Mouse (Mus musculus) MEL-GATA-1-ER (cell line): ENCODE results near the gene Gm21750.
"Not testable (repeated sequence)": the region's sequence is repeated elsewhere in the genome, so short reads cannot be mapped to it uniquely, and the experiment has no call there.

ENCODE experiments used
- DNase-seq: peaks from one replicate; pipeline ENCODE4 v3.0.0-alpha.2; 2012; ENCODE audit warnings: low read depth; ENCODE audit errors: extremely low read depth

The Gm21750 gene

DNA sequence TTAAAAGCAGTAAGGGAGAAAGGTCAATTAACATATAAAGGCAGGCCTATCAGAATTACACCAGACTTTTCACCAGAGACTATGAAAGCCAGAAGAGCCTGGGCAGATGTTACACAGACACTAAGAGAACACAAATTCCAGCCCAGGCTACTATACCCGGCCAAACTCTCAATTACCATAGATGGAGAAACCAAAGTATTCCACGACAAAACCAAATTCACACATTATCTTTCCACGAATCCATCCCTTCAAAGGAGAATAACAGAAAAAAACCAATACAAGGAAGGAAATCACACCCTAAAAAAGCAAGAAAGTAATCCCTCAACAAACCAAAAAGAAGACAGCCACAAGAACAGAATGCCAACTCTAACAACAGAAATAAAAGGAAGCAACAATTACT is at the start of gene Gm21750:
TSS of gene Gm21750 (plus strand) at position 301 of the 400 bp plus-strand sequence.
- DNase-seq, result not testable (repeated sequence)

DNA sequence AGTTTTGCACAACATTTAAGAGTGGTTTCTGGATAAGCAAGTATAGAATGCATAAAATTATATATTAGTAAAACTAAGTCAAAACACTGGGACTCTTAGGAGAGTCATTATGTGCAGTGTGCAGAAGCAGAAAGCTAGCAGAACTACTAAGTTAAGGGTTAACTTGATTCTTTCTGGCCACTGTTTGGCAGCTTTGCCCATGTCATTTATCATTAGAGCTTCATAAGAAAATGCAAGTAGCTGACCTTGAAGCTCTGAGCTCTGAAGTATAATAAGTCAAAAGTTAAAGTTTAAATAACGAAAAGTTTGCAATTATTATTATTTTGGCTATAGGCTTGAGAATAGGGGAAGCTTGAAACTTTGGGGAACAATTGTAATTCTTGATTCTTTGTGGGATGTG is 46.1 kb upstream of the Gm21750 start:
- not testable (repeated sequence) for DNase-seq

GRCm38 (mm10) chr14:73620880-73621279 is 40.1 kb upstream of the Gm21750 start:
- DNase-seq, result no peak

- DNase-seq, result no peak
Observed at GRCm38 (mm10) chr14:73622988-73623387, 38.0 kb upstream of the Gm21750 start.

- DNase-seq, result no peak
Observed at GRCm38 (mm10) chr14:73625469-73625868, 35.6 kb upstream of the Gm21750 start.

- DNase-seq, result no peak
Observed at GRCm38 (mm10) chr14:73631511-73631910, 29.5 kb upstream of the Gm21750 start.

GRCm38 (mm10) chr14:73632648-73633263 is 28.3 kb upstream of the Gm21750 start:
- DNase-seq, result no peak

GRCm38 (mm10) chr14:73634356-73634755 is 26.7 kb upstream of the Gm21750 start:
- DNase-seq, result no peak

DNA sequence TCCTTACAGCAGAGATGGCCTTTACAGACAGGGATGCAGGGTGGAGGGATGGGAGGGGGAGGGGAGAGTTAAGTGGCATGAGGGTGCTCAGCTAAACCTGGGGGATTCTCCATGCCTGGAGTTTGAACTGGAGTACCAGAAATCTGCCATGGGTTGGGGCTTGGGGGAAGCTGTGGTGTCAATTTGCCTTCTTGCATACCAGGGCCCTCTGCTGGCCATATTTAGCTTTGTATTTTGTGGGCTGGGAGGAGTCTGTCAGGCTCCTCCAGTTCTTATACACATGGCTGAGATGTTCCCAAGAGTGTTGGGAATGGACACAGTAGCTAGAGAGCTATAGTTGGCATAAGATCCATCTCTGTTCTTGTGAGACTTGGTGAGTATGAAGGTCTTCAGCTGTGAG is 23.6 kb upstream of the Gm21750 start:
- peak; percentile 25 for DNase-seq

DNA sequence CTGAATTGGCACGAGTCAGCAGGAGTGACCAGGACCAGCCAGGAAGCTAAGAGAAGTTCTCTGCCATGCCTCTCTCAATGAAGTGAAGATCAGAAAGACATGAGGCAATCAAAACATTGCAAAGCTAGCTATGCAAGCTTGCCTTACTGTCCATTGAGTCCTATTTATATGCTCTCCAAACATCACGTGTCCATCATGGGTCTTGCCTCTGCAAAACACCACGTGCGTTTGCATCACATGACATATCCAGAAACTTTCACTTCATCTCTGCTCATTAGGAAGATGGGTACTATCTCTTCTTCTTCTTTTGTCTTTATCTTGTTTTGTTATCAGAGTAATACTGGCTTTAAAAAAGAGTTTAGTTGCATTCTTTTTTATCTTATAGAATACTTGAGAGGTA is 10.8 kb upstream of the Gm21750 start:
- DNase-seq, result no peak

DNA sequence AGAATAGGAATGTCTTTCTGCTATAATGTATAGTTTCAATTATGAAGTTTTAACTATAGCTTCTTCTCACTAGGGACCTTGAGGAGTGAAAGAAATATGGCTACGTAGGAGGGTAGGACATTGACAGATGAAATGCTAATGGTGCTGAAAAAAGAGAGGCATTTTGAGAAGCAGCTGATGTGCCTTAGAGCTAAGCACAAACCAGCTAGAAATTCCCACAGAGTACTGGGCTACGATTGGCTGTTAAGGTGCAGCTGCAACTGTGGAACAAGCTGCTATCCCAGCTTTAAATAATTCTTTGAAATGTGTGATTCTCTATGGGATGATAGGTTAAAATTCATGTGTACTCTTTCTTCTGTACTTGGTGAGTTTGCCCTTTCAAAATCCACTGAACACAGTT is 9.1 kb downstream of the Gm21750 start:
- no peak for DNase-seq

DNA sequence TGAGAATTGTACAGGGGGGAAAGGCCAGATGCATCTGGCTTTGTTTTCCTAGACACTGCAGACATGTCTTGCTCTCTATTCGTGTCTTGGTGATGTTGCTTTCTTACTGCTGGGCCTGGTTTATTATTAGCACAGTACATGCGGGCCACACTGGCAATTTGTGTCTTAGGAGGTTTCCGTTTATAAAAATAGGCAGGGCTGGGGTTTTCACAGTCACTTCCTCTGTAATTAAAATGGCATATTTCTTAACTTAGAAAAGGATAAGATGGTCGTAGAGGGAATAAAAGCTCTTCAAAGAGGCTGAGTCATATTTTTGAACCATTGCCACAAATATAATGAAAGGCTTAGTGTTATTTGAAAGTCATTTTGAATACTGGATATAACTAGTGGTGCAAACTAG is 26.7 kb downstream of the Gm21750 start:
- DNase-seq, result no peak

DNA sequence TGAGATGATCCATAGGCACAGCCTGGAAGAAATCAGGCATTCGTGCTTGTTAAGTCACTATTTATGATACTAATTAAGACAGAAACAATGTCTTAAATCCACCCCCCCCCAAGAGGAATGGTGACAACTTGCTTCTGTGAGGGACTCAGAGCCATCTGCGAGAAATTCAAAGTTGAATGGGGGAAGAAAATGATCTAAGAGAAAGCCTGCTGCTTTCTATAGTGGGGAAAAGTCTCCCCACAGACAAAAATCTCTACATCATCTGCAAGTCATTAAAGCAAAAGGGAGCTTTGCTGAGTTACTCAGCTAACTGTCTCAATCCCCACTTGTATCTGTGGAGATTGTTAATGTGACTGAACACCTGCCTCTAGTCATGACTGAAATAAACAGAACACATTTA is 27.4 kb downstream of the Gm21750 start:
- DNase-seq, result no peak

DNA sequence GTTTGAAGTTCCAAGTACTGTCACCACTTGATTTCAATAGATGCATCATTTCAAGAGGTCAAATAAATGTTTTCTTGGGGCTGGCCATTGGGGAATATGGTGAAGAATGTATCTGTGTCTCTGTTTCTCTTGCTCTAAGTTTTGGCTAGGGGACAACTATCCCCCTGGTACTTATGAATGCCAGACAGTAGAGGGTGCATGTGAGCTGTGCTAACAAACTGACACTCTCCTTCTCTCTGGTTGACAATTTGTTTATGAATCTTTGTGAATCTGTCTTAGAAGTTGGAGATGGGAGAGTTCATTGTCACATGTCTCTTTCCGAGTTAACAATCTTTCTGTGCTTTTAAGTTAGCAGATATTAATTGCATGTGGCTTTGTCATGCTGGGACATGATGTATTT is 39.2 kb downstream of the Gm21750 start:
- DNase-seq, result peak; percentile 1

DNA sequence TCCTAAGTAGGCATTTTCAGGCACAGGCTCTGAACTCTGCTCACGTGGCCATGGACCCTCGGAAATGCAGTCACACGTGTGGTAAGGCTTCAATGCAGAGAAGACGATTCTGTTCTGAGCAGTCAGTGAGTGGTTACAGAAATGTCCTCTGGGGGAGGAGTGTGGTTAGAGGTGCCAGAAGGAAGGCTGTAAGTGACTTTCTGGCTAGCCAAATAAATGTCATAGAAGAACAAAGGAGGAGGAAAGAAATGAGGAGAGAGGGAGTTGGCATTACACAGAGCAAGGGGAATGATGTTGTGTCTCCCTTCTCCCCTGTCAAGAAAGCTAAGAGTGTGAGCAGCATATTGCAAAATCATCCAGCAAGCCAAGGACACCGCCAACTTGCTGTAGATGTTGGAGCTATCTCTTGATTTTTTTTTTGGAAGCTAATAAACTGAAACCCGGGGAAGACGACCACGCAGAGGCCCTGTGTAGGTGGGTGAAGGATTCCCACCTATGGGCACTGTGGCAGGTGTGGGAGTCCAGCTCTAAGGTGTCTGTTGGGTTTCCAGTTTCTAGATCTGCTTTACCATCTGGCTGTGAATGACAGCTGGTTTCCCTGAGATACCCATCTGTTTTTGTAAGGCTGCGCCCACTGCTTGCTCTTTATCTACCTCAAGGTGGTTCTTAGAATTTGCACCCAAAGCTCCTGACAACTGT is 48.5 kb downstream of the Gm21750 start:
- no peak for DNase-seq
